Mouse (Mus musculus): ENCODE results near the gene Morc2a.

- TF ChIP-seq ZC3H11A (IDR thresholded peaks at IDR 0.05; ENCODE audit: borderline replicate concordance, low read depth, low read length) (no peak), CHD2 (IDR thresholded peaks at IDR 0.05; ENCODE audit: low read depth, low read length) (no peak), MAFK (IDR thresholded peaks at IDR 0.05; ENCODE audit: insufficient read depth, low read depth, low read length) (no peak)
These were observed 37.9 kb downstream of the Morc2a start for GRCm38 (mm10) chr11:3686885-3687284.
